Mouse (Mus musculus): ENCODE results near the gene D3Ertd254e.
"Not testable (repeated sequence)": the region's sequence is repeated elsewhere in the genome, so short reads cannot be mapped to it uniquely, and the experiment has no call there.

D3Ertd254e gene

DNA sequence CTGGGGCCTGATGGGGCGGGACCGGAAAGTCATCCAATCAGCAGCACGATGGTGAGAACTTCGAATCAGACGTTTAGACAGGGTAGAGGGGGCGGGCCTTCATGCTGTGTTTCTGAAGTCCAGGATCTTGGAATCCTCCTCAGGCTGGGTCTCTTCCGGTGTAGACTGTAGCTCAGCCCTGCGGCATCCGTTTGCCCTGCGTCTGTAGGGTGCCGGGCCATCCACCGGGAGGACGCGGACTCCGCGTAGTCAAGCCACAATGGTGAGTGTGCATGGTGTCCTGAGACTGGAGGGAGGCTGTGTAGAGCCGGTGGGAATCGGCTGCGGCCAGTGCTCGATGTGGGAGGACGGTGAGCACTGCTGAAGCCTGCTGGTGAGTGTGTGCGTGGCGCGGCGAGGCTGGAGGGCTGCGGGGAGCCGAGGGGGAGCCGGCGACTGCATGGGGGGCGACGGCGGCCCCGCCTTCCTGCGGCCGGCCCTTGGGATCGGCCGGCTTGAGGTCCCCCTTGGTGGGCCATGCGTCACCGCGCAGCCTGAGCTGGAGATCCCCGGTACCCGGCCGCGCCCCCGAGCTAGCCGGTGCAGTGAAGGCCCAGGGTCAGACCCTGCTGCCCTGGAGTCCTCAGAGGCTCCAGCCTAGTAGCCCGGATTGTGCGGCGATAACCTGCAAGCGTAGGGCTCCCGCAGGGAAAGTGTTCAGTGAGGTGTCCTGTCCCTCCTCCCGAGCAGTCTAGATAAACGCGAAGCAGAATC is at the start of gene D3Ertd254e:
D3Ertd254e (plus strand) TSS at position 84 of the 753 bp plus-strand sequence.
- DNase-seq, result peak; percentile 89 to 92

GRCm38 (mm10) chr3:36116076-36116475 is 34.7 kb upstream of the D3Ertd254e start:
- DNase-seq, result no peak

DNA sequence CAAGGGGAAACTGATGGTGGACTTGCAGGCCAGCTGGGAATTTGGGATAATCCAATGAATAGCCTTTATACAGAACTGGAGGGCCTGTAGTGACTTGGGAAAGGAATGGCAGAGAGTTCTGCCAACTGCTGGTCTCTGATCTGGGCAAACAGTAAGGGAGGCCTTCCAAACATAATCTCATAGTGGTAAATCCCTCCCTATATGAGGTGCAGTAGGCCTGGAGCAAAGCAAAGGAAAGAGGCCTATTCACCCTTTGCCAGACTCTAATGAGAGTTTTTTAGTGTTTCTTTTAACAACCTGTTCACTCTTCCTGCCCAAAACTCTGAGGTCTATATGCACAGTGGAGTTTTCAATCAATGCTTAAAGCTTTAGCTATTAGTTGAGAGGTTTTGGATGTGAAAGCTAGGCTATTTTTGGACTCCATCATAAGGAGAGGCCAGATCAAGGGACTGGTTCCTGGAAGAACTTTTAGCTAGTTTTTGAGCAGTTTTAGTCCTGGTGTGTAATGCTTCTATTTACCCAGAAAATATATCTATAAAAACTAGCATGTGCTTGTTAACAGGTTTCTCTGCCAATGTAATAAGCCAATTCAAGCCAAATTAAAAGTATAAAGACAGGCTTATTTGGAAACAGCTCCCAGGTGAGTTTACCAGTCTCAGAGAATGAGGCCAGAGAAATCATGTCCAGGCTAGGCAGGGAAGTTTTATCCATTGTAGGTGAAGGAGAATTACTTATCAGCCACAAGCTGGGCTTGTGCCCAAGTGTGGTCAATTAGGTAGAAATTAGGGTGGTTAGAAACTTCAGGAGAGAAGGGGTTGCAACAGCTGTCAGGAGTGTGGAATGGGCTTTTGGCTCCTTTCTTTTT is 30.9 kb upstream of the D3Ertd254e start:
- no peak for DNase-seq

- DNase-seq, result not testable (repeated sequence)
Observed at GRCm38 (mm10) chr3:36126176-36126575, 24.6 kb upstream of the D3Ertd254e start.

- DNase-seq, result no peak
Observed at GRCm38 (mm10) chr3:36136152-36136551, 14.7 kb upstream of the D3Ertd254e start.

DNA sequence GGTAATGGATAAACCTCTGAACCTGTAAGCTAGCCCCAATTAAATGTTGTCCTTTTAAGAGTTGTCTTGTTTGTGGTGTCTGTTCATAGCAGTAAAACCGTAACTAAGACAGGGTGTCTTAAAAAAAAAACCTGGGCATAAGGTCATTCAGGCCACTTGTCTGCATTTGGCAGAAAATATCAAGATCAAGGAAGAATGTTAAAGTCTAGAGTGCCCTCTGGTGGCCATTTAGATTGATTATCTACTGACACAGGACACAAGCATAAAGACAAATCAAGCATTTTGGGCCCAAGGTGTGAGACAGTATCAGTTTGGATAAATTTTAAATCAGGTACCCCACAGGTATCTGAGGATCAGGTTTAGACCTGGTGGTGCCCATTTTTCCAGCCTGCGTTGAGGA is 13.3 kb upstream of the D3Ertd254e start:
- DNase-seq, result peak in 1 of 2 experiments; percentile 15

DNA sequence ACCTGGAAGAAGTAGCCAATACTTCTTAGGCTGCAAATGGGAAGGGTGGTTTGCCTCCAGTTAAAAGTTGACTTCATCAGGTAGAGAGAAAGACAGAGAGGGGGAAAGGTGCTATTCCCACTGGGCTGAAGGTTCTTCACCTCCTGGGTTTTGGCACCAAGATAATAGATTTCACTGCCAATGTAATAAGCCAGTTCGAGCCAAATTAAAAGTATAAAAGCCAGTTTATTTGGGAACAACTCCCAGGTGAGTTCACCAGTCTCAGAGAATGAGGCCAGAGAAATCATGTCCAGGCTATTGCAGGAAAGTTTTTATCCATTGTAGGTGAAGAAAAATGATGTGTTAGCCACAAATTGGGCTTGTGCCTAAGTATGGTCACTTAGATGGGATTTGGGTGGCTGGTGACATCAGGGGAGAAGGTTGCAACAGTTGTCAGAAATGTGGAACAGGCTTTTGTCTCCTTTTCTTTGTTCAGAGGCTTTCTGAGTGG is 12.6 kb upstream of the D3Ertd254e start:
- no peak for DNase-seq

GRCm38 (mm10) chr3:36138996-36139395 is 11.8 kb upstream of the D3Ertd254e start:
- no peak for DNase-seq

GRCm38 (mm10) chr3:36150537-36150933 is 282 bp upstream of the D3Ertd254e start:
- no peak for DNase-seq

- no peak for DNase-seq
Observed at GRCm38 (mm10) chr3:36155268-36155667, 4.5 kb downstream of the D3Ertd254e start.

DNA sequence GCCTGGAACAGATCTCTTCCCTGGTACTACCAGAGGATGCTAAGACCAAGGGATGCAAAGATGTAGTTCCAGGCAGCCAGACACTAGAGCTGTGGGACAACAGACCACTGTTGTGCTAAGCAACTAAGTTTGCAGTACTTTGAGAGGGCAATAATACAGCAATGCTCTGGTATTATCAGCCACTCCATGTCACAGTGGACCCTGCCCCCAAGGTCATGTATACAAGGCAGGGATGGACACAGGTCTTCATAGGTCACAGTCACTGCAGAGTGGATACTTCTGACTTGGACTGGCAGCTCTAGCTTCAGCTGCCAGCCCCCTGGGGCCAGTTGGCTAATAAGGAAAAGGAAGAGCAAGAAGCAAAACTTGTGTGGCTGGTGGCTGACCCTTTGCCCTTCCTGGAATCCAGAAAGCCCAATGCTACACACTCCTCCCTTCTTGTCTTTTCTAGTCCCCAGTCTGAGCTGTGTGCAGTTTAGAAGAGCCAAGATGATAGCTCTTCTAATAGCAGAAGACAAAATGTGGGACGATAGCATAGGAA is 19.9 kb downstream of the D3Ertd254e start:
- DNase-seq, result no peak

DNA sequence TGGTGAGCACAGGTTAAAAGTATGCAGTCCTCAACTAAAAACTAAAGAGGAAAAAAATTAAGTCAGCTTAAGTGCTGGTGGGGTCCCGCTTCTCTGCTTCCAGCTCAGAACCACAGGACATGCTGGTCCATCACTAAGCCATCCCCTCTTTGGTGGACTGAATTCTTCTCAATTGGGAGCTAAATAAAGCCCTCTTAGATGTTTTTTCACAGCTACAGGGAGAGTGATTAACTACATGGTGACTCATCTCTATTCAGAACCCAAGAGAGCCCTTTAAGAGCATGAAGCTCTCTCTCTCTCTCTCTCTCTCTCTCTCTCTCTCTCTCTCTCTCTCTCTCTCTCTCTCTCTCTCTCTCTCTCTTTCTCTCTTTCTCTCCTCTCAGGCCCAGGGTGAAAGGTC is 20.5 kb downstream of the D3Ertd254e start:
- no peak for DNase-seq

- no peak for DNase-seq
Observed at GRCm38 (mm10) chr3:36173761-36174160, 22.9 kb downstream of the D3Ertd254e start.

GRCm38 (mm10) chr3:36181519-36181918 is 30.7 kb downstream of the D3Ertd254e start:
- peak in 1 of 2 experiments; percentile 48 for DNase-seq

DNA sequence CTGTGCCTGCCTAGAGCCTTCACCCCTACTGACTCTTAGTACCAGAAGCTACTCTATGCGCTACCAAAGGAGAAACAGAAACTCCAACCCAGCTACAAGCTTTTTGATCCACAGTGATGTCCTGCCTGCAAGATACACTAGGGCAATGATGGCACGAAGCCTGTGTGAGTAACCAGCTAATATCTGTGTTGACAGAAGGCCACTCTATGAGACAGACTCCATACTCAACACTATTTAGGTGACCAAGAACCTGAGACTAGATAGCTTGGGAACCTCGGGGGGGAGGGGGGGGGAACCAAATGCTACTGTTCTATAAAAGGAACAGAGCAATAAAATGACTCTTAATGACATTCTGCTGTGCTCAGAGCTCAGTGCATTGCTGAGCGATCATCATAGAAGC is 35.7 kb downstream of the D3Ertd254e start:
- DNase-seq, result no peak

- DNase-seq, result no peak
Observed at GRCm38 (mm10) chr3:36189243-36189642, 38.4 kb downstream of the D3Ertd254e start.

- no peak for DNase-seq
Observed at GRCm38 (mm10) chr3:36201098-36201497, 50.3 kb downstream of the D3Ertd254e start.

DNA sequence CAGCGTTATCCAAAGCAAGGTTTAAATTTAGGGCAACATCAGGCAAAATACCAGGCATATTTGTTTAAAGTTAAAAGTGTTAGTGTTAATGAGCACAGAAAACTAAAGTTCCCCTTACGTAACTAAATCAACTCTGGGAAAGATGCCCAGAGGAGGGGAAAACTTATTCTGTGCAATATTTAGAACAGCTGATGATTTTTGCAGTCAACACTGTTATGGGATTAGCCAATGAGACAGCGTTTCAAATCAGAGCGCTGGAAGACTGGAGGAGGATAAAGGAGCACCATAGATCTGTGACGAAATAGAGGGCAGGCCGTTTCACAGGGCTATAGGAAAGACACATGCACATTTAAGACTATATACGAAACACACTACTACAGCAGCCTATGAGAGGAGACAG is 52.1 kb downstream of the D3Ertd254e start:
- DNase-seq, result no peak

GRCm38 (mm10) chr3:36207520-36208264 is 56.9 kb downstream of the D3Ertd254e start:
- no peak for DNase-seq

DNA sequence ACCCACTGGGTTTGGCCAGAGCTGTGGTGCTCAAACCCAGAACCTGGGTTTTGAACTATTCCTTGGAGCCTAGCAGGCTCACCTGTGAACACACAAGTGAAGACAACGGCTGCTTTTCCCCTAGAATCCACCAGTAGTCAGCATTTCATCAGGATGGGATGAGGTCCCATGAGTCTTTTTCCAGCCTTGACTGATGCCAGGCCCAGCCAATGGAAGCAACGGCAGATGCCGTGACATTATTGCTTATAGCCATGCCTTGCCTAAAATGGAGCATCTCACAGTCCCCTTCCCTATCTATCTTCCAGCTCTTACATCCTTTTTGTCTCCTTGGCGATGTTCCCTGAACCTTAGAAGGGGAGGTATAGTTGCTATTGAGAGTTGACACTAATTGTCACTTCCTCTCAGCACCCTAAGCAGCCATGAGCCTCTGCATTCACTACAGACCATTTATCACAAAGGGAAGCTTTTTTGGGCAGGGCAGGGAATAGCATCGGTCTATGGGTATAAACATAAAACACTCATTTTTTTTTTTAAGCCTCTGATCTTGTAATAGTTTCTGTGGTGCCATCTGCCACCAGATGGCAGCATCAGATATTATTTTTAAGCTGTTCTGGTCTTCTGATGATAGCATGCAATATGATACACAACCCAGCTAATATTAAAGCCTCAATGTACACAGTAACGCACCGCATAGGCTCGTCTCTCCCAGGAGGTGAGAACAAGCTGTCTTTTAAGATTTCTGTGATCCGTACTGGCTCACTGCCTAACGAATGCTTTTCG is 59.1 kb downstream of the D3Ertd254e start:
- peak in 1 of 2 experiments; percentile 49 for DNase-seq

- peak in 1 of 2 experiments; percentile 30 for DNase-seq
Observed at GRCm38 (mm10) chr3:36210939-36211338, 60.1 kb downstream of the D3Ertd254e start.

GRCm38 (mm10) chr3:36212758-36213157 is 61.9 kb downstream of the D3Ertd254e start:
- no peak for DNase-seq
